Mouse (Mus musculus) midbrain, embryonic 12.5 days (tissue): Measurements from ENCODE around the gene Rgs6. TPM values are rescaled to one million over a fixed set of nuclear protein-coding genes. Genes with fewer than 3 reads are reported as not detected.
A peak's percentile ranks its signal among the peaks of the same experiment; 100 is the strongest.

Source experiments
- ATAC-seq: fragments of 200-750 bp; cut with Nextera tagmentation; 2 replicates; pipeline ENCODE4 v1.8.0; 2017; ENCODE audit warnings: low read depth, moderate TSS enrichment, moderate library complexity; ENCODE audit not compliant: low FRiP score
- H3K27ac ChIP-seq: fragments of 300-500 bp; sonication (generic); replicated peaks from 2 replicates; pipeline ENCODE4 v1.5.1; 2016; ENCODE audit warnings: mild to moderate bottlenecking
- H3K27me3 ChIP-seq: fragments of 300-500 bp; sonication (generic); 2 replicates; pipeline ENCODE4 v1.6.1; 2016; ENCODE audit warnings: mild to moderate bottlenecking
- H3K36me3 ChIP-seq: fragments of 300-500 bp; sonication (generic); 2 replicates; pipeline ENCODE4 v1.6.1; 2016
- H3K4me1 ChIP-seq: fragments of 300-500 bp; sonication (generic); 2 replicates; pipeline ENCODE4 v1.6.1; 2016
- H3K4me2 ChIP-seq: fragments of 300-500 bp; sonication (generic); replicated peaks from 2 replicates; pipeline ENCODE4 v1.6.1; 2016; ENCODE audit warnings: mild to moderate bottlenecking, moderate library complexity
- H3K4me3 ChIP-seq: fragments of 300-500 bp; sonication (generic); 2 replicates; pipeline ENCODE4 v1.5.1; 2016; ENCODE audit warnings: mild to moderate bottlenecking
- H3K9ac ChIP-seq: fragments of 300-500 bp; sonication (generic); replicated peaks from 2 replicates; pipeline ENCODE4 v1.6.1; 2016; ENCODE audit warnings: mild to moderate bottlenecking, moderate library complexity
- H3K9me3 ChIP-seq: fragments of 300-500 bp; sonication (generic); 2 replicates; pipeline ENCODE4 v1.6.1; 2016; ENCODE audit warnings: mild to moderate bottlenecking
- WGBS: fragments of 180-500 bp; shearing (Covaris S2); methylation state at CpG from one replicate; pipeline ENCODE4 v1.1.7; 2016; 5-methylcytosine and 5-hydroxymethylcytosine counted together
- polyA plus RNA-seq: library from polyadenylated mRNA; unstranded; fragments of >200 nt; fragmentation: Nextera tagmentation; extraction: Ambion mirVana; gene quantifications from 2 replicates; pipeline ENCODE4 v1.2.1, GENCODE M21; 2016

Gene Rgs6
- polyA plus RNA-seq, 1 experiment from 2014 or later, result 3.6 TPM

DNA sequence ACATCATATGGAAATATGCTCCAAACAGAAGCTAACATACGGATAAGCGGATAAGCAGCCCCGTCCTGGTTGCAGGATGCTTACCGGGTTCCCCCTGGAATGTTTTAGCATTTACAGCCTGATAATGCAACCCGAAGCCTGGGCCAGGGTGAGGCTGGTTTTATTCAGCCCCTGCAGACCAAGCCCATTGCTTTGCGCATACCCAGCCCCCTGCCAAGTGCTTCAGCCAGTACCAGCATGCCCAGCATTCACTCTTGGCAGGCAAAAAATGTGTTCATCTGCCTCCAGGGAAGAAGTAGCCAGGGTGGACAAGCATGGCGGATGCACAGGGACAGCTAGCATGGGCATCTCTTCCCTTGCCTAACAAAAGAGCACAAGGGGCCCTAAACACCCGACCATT lies 619.9 kb downstream of the Rgs6 start:
- H3K36me3 ChIP-seq, result no peaks in the 10 kb centered on the region
- no peak overlapping the region for H3K4me2 ChIP-seq
- H3K27ac ChIP-seq, result 0 out of 2 replicates have a peak overlapping the region, but pooled peaks have one; percentile 10
- H3K9ac ChIP-seq, result no peak overlapping the region
- no peaks in the 10 kb centered on the region for H3K9me3 ChIP-seq
- 66% methylated on average over 8 of the region's 8 CpGs for WGBS
- peaks cover 22% of the 10 kb centered on the region for H3K4me1 ChIP-seq
- no peak for ATAC-seq
- no peak overlapping the region for H3K4me3 ChIP-seq
- H3K27me3 ChIP-seq, result no peaks in the 10 kb centered on the region

DNA sequence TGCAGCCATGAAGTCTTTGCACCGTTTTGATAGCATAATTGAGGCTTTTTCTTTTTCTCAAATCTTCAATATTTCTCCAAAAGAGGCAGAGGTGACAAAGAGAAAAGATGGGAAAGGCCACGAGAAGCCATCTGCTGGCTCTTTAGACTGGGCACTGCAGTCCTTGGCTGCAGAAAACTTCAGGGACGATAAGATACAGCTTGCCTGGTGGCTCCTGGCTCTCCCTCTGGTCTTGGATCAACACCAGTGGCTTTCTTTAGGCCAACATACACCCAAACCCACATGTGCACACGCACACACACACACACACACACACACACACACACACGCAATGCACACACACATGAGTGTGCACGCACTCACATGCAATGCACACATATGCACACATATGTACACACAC lies 620.7 kb downstream of the Rgs6 start:
- no peak overlapping the region for H3K9ac ChIP-seq
- no peak overlapping the region for H3K4me2 ChIP-seq
- no peak overlapping the region for H3K4me3 ChIP-seq
- H3K27ac ChIP-seq, result 0 out of 2 replicates have a peak overlapping the region, but pooled peaks have one; percentile 10
- peaks cover 24% of the 10 kb centered on the region for H3K4me1 ChIP-seq
- H3K36me3 ChIP-seq, result no peaks in the 10 kb centered on the region
- no peaks in the 10 kb centered on the region for H3K9me3 ChIP-seq
- ATAC-seq, result no peak
- no peaks in the 10 kb centered on the region for H3K27me3 ChIP-seq
- 73% methylated on average over 6 of the region's 6 CpGs for WGBS

DNA sequence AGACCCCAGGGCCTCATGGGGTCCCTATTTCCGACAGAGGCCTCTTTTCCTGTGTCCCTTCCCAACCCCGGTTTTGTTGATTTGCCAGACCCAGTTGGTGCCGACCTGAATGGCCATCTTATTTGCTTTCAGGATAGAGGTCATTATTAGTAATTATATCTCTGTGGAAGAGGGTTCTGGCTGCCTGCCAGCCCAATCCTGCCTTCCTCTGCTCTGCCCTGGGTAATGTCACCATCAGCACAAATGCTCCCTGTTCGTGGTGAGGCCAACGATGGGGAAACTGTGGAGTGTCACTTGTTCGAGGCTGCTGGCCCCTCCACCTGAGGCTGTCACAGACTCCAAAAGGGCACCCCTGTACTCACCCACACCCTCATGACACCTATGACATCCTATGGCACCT lies 621.4 kb downstream of the Rgs6 start:
- peaks cover 29% of the 10 kb centered on the region for H3K4me1 ChIP-seq
- 52% methylated on average over 6 of the region's 6 CpGs for WGBS
- ATAC-seq, result no peak

DNA sequence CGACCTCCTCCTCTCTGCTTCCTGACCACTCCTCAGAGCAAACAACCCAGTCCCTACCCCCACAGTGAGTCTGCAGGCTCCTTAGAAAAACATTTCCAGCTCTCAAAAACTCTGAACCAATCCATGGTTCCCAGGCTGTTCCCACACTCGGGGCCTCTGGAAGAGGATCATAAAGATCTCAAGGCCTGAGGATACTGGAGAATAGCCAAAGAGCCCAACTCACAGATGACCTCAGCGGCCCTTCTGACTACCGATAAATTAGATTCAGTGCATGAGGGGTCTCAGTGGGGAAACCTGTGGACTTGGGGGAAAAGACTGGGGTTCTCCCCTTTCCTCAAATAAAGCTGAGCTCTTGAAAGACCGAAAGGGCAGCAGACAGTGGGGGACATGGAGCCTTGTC lies 622.2 kb downstream of the Rgs6 start:
- H3K4me3 ChIP-seq, result no peak overlapping the region
- H3K36me3 ChIP-seq, result no peaks in the 10 kb centered on the region
- no peak overlapping the region for H3K9ac ChIP-seq
- no peak for ATAC-seq
- peaks cover 29% of the 10 kb centered on the region for H3K4me1 ChIP-seq
- no peak overlapping the region for H3K27ac ChIP-seq
- no peaks in the 10 kb centered on the region for H3K27me3 ChIP-seq
- H3K4me2 ChIP-seq, result no peak overlapping the region
- H3K9me3 ChIP-seq, result no peaks in the 10 kb centered on the region
- WGBS, result 69% methylated on average over 5 of the region's 5 CpGs

More for the DNA sequence above, 621.4 kb downstream of the Rgs6 start:
- H3K9ac ChIP-seq, result no peak overlapping the region
- H3K27ac ChIP-seq, result no peak overlapping the region
- no peak overlapping the region for H3K4me2 ChIP-seq
- no peaks in the 10 kb centered on the region for H3K36me3 ChIP-seq
- no peaks in the 10 kb centered on the region for H3K27me3 ChIP-seq
- H3K4me3 ChIP-seq, result no peak overlapping the region
- H3K9me3 ChIP-seq, result no peaks in the 10 kb centered on the region

DNA sequence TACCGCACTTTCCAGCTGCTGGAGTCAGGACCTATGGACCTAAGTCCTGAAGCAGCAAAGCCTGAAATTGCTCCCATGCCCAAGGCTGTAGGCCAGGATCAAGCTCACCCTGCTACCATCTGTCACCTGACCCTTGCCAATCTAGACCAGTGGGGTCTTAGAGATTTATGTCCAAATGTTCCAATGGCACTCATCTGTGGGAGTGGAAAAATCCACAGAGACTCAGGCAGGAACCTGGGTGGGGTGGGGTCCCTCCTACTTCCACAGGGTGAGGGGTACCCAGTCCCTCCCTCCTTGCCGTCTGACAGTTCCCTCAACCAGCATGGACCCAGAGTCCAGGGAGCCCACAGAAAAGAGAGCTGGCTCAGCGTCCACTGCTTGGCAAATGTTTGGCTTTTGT lies 622.6 kb downstream of the Rgs6 start:
- Histone ChIP-seq H3K27me3 (no peaks in the 10 kb centered on the region), H3K27ac (no peak overlapping the region), H3K4me3 (no peak overlapping the region), H3K4me2 (no peak overlapping the region), H3K9ac (no peak overlapping the region), H3K4me1 (peaks cover 29% of the 10 kb centered on the region), H3K9me3 (no peaks in the 10 kb centered on the region), H3K36me3 (no peaks in the 10 kb centered on the region)
- 77% methylated on average over 3 of the region's 3 CpGs for WGBS
- ATAC-seq, result no peak

DNA sequence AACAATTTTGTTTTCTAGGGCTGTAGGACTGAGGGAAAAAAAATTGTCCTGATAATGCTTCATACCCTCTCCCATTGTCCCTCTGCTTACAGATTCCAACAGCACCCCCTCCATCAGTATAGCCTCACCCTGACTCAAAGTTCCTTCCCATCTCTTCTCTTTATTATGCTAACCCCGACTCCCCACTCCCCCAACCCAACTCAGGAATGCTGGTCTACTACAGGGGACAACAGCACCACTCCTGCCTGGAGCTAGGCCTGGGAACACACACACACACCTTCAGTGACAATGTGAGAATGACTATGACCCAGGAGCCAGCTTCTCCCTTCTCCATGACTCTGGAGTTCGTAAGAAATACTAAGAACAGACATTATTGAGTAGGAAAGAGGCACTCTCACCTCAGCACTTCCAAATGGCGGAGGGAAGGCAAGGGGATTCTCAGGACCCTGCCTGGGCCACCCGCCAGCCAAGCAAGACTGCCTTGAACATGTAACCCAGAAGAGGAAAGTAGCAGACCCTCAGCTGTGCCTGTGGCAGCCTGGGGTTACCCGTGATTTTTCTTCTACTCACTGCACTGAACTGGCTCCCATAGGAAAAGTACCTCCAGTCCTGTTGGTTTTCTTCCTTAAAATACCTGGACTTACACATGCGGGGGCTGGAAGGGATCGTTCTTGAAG lies 623.2 kb downstream of the Rgs6 start:
- Histone ChIP-seq H3K9ac (no peak overlapping the region), H3K4me2 (no peak overlapping the region), H3K9me3 (no peaks in the 10 kb centered on the region), H3K4me3 (no peak overlapping the region), H3K27me3 (no peaks in the 10 kb centered on the region), H3K4me1 (peaks cover 29% of the 10 kb centered on the region), H3K36me3 (no peaks in the 10 kb centered on the region), H3K27ac (no peak overlapping the region)
- 71% methylated on average over 7 of the region's 7 CpGs for WGBS
- ATAC-seq, result no peak
